Mouse (Mus musculus): ENCODE measurements at regions not wholly inside any gene's neighbourhood (a gene's known extent, or its start where the extent isn't known, plus 50 kb on each side); places are given as distances from the start of the nearest gene placed in this dataset.

DNA sequence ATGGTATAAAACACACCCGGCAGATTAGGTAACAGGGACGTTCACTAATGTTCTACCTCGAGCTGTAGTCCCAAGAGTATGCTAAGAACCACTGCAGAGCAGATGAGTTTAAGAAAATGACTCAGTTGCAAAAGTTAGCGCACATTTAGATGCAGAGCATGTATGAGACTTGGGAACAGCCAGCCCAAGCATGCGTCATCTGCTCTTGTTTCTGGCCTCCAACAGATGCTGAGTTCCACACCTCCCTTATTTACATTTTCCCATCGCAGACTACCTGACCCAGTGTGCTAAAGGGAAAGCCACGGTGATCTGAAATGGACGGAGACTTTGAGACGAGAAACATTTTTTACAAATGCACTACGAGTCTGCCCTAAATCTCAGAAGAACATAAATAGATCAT lies 327.3 kb downstream of the Gpat3 start:
- intact Hi-C loops (cut with DNase I; ENCODE audit: low total_unique reads): no loop called here
- no peak for DNase-seq

DNA sequence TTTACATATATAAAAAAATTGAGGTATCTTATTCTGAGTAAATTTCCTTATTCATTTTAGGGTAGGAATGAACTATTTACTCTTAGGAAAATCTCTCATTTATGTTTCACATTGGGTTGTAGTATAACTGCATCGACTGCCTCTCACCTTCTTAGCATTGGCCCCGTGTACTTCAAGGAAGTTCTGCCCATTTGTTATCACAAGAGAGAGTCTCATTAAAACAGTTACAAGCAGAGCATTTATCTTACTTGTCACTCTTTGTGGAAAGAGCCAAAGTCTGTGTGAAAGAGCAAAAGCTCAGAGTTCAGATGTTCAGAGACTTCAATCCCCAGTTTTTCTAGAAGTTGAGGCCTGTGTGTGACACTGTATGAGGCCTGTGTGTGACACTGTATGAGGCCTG lies 323.6 kb downstream of the Gpat3 start:
- no peak for DNase-seq
- intact Hi-C loops (cut with DNase I; ENCODE audit: low total_unique reads): no loop called here

DNA sequence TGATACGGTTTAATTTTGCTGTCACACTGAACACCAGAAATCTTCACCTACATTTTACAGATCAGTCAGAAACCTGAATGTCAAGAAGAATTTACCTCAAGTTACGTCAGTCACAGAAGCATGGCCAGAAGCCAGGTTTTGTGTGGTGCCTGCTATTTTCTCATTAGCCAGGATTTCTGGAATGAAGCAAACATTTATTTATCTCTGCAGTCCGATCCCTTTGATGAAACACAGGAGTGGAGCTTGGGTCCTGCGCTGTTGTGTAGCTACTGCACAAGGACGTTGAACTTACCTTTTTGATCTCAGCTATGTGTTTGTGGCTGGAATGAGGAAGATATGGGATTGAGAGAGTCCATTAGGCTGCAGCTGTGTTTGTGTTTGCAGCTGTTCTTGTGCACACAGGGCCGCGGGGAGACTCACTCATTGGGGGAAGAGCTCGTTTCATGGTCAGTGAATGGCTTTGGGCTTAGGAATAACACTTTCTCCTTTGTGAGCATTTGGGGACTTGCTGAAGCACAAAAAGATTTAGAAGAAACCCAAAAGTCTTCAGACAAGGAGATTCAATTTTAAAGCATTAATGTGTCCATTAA lies 318.2 kb downstream of the Gpat3 start:
- intact Hi-C loops (cut with DNase I; ENCODE audit: low total_unique reads): no loop called here

DNA sequence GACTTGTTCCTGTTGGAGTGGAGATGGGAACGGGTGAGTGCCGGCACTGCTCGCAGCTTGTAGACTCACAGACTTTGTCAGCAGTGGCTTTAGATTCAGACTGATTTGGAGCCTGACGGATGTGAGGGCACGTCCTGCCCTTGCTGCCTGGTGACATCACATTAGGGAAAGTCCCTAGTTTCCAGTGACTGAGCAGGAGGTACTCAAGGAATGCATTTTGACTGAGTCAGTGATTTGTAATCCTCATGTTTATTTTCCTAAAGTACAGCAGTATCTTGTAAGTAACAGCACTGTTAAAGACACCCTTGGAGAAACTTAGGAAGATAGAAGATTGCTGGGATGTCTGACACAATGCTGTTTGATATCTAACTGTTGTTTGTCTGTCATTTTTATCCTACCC lies 317.6 kb downstream of the Gpat3 start:
- DNase-seq: no peak
- intact Hi-C loops (cut with DNase I; ENCODE audit: low total_unique reads): no loop called here

More for the DNA sequence above, 318.2 kb downstream of the Gpat3 start:
- DNase-seq: no peak

DNA sequence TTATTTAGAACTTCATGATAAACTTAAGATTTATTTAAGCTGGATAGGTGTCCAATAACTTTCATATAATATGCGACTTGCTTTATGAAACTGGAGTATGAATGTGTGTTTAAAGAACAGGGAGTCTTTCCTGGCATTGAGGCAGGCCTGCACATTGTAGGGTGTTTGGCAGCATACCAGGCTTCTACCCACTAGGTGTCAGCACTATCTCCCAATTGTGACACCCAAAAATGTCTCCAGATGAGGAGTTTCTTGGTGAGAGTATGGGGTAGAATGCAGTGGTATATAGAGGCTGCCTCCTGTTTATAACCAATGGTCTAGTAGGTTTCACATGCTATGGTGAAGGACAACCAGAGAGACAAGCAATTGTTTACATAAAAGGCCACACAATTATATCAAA lies 311.9 kb downstream of the Gpat3 start:
- intact Hi-C loops (cut with DNase I; ENCODE audit: low total_unique reads): no loop called here
- no peak for DNase-seq

DNA sequence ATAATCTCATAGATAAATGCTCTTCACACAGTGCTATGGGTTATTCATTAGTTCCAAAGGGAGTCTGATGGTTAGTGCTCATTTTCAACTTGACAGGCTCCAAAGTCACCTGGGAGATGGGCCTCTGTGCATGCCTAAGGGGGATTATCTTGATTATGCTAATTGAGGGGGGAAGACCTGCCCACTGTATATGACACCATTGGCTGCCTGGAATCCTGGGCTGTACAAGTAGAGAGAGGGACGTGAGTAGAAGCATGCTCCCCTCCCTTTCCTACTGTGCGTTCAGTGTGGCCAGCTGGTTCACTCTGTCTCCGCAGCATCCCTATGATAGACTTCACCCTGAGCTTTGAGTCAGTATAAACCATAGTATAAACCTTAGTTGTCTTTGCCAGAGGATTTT lies 300.8 kb downstream of the Gpat3 start:
- DNase-seq: no peak
- intact Hi-C loops (cut with DNase I; ENCODE audit: low total_unique reads): no loop called here

DNA sequence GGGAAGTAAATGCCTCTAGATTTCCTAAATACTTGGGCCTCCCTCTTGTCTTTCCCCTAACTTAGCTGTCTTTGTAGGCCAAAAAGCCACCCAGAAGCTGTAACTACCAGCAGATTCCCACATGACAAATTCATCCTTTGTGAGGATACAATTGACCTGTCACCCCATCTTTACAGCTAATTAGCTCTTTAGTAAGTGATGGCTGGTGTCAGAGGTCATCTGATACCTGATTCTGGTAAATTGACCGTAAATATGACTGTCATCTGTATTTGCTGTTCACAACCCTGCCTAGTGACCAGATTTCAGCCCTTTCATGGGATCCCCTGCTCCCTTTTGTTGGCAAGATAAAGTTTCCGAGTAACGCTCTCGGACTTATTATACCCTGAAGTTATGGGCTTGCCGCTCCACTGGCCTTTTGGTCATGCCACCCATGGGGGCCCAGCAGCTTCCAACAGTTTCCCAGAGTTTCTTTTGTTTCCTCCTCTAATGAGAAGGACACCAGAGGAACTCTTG lies 279.5 kb downstream of the Gpat3 start:
- DNase-seq: no peak
- intact Hi-C loops (cut with DNase I; ENCODE audit: low total_unique reads): no loop called here

DNA sequence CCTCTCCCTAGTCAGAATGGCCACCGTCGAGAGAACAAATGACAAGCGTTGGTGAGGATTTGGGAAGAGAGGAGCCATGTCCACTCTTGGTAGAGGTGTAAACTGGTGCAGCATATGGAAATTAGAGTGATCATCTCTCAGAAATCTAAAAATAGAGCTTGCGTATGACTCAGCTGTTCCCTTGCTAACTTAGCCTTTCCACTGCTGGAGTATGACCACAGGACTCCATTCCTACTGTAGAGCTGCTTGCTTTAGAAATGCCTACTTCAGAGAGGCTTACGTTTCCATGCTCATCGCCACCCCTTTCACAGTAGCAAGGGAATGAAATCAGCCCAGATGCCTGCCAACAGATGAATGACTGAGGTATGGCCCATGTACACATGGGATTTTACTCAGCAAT lies 277.4 kb downstream of the Gpat3 start:
- intact Hi-C loops (cut with DNase I; ENCODE audit: low total_unique reads): no loop called here
- no peak for DNase-seq

DNA sequence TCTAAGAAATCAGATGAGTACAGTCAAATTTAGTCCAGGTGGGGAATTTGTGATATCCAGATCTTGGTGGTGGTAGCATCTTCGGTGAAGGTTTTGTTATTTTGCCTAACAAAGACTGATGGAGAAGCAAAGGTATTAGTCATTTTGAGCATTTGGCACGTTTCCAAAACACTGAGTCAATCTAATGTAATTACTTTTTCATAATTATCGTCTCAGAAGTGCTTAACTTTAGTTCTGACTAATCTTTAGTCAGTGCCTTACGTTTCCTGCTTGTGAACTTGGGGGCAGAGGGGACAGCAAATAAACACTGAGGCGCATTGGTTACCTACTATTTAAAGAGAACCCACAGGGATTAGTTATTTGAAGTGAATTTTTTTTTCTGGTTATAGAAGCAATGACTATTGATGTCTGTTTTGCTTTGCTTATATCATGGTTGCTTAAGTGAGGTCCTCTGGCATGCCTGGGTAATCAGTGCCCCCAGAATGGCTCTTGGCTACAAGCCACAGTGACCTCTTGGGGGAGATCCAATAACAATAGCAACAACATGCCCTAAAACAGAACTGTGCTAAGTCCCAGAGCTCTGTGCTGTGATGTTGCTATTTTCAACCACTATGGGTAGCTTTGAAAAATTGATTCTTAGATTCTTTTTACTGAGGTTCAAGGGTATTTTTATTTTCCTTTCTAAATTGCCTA lies 275.1 kb downstream of the Gpat3 start:
- intact Hi-C loops (cut with DNase I; ENCODE audit: low total_unique reads): no loop called here
- no peak for DNase-seq

DNA sequence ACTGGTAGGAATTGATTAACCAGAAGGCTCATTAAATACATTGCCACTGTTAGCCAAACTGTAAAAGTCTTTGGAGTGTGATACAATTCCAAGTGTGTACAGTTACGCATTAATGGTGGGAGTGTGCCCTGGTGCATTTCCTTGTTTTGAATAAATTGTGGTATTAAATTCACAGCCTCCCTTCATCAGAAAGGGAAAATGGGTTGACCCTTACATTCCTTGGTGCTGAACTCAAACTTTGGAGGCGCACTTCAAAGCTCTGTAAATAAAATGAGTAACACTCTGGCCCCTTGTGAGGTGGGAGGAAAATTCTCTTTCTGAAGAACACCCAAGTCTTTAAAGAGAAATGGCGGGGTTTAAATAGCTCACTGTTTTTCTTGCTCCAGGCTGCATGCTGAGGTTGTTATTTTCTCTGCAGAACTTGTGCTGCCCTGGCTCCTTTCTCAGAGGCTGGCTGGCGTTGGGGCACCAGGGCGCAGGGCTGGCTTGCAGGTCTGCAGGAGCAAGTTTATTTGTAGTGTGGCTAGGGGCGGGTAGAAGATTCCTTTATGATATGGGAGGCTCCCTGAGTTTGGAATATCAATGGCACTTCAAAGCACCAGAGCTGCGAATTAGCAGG lies 266.7 kb downstream of the Gpat3 start:
- no peak for DNase-seq
- intact Hi-C loops (cut with DNase I; ENCODE audit: low total_unique reads): no loop called here

DNA sequence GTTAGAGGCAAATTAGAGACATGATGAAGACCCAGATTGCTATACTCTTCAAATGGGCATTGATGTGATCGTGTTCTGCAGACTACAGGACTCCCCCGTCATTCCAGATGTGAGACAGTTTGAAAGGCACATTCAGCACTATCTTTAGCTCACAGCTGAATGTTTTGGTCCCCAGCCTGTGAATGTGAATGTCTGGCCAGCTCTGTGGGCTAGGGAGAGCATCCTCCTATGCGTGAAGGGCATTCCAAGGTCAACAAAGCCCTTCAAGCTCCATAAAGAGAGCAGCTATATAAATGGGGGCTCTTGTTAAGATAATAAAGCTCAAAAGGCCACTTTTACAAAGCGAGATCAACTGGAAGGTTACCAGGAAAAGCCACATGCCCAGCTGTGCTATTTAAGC lies 266.1 kb downstream of the Gpat3 start:
- intact Hi-C loops (cut with DNase I; ENCODE audit: low total_unique reads): no loop called here
- DNase-seq: no peak

DNA sequence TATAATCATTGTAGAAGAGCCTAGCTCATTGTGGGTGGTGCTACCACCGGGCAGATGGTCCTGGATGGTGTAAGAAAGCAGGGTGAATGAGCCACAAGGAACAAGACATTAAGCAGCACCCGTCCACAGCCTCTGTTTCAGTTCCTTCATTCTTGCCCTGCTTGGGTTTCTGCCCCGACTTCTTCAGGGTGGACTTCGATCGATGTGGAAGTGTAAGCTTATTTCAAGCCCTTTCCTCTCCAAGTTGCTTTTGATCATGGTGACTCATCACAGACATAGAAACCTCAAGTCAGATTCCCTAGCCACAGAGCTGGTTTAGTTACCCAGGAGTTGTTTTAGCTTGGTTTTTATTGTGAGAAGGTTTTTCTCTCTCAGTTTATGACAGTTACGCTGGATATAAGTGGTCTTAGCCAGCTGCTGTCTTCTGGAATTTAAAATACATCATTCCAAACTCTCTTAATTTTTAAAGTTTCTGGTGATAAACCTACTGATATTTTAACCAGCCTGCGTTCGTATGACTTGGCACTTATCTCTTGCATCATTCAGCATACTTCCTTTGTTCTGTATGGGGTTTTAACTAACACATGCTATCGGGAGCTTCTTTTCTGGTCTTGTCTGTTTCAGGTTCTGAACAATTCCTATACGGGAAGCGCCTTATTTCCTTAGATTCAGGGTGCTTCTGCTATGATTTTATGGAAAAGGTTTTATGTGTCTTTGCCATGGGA lies 255.6 kb downstream of the Gpat3 start:
- DNase-seq: no peak
- intact Hi-C loops (cut with DNase I; ENCODE audit: low total_unique reads): no loop called here

DNA sequence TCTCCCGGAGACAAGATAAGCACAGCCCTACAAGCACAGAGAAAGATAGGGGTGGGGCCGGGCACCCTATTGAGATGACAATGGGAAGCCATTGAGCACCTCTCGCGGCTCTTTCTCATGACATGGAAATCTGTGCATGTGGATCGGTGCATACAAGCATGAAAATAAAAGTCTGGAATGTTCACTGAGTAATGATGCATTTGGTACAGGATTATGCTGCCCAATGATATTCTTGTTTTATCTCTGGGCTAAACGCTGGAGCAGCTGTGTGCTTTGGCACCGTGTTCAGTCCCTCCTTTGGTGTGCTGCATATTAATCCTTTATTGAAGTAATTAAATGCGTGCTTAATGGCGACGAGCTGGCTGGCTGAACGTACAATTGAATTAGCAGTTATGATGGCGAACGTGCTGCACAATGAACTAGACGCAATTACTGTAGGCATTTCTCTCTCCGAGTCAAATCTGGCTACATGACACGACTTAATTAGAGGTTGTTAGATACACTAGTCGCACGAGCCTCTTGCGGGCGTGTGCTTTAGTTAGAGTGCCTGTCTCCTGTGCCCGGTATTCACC lies 245.6 kb downstream of the Gpat3 start:
- no peak for DNase-seq
- intact Hi-C loops (cut with DNase I; ENCODE audit: low total_unique reads): no loop called here

DNA sequence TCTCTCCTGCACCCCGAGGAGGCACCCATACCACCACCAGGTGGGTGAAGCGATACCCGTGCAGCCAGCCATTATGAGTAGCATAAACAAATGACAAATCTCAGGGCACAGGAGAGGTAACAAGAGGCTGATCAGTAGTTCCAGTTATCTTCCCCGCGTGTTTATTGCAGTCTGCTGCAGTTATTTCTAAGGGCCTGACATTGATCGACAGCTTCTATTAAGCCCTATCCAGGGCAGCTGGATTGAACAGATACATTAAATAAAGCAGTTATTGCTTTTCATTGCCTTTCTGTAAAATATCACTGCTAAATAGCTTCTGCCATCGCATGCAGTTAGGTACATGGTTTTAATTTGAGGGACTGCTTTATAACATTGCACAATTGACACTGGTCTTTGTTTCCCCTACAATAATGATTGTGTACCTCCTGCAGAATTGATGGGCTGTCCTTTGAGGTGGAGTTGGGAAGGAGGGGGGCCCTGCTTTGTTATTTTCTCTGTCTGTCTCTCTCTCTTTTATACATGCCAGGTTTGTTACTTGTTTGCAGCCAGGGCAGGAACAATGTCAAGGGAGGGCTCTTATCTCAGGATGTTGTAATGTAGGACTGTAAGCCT lies 245.0 kb downstream of the Gpat3 start:
- intact Hi-C loops (cut with DNase I; ENCODE audit: low total_unique reads): no loop called here
- DNase-seq: no peak

DNA sequence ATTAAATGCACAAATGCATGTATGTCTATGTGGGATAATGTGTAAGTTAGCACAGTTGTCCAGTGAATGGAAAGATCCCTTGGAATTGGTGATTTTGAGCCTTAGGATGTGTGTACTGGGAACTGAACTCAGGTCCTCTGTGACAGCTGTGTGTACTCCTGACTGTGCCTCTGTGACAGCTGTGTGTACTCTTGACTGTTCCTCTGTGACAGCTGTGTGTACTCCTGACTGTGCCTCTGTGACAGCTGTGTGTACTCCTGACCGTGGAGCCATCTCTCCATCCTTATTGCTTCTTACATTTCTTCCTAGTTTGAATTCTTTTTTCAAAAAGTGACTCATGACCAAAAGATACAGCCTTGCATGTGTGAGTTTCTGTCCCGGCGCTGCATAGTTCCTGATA lies 239.7 kb downstream of the Gpat3 start:
- intact Hi-C loops (cut with DNase I; ENCODE audit: low total_unique reads): no loop called here
- no peak for DNase-seq

DNA sequence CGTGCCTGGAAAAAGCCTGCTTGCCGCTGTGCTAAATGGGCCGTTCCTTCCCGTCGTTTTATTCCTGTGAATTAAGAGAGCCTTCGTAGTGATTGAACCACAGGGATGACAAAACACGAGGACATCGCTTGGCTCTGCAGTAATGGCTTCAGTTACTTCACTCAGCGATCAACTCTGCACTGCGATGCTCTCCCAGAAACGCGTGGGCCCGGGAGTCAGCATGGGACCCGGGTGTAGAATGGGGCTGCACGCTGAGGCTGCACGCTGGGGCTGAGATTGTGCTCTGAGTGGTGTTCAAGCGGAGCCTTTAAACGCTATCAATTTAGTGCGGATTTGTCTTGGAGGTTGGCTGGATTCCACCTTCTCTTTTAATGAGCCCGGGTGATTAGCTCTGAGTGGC lies 237.1 kb downstream of the Gpat3 start:
- DNase-seq: no peak
- intact Hi-C loops (cut with DNase I; ENCODE audit: low total_unique reads): no loop called here

DNA sequence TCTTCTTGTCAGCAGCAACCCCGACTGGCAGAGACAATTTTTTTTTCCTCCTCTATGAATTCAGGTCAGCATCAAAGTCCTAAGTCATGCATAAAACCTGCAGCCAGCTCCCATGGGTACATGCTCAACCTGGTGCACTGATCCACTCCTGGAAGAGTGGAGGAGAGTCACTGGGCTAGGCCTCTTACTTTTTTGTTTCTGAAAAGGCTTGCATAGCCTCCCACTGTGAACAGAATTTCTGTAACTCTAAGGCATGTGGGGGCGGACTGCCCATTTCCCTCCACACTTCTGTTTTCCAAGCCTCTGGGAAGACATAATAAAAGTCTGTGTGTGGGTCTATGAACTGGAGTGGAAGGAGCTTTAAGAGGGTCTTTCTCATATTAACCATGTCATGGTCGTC lies 218.8 kb downstream of the Gpat3 start:
- no peak for DNase-seq
- intact Hi-C loops (cut with DNase I; ENCODE audit: low total_unique reads): no loop called here

DNA sequence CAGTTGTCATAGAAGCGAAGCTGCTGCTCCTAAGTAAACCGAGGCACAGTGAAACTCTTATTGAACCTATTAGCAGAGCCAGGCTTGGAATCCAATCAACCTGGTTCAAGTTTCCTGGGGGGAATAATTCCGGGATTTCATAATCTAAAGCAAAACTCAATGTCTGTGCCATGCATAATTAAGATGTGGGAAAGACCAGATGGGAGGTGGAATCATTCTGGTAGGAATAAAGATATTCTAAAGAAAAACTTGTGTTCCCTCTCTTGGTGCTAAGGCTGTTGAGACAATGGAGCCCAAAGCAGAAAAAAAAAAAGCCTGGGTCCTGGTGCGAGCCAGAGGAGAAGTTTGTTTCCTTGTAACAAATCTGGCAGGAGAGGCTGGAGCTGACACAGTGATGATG lies 217.7 kb downstream of the Gpat3 start:
- intact Hi-C loops (cut with DNase I; ENCODE audit: low total_unique reads): no loop called here
- DNase-seq: no peak

DNA sequence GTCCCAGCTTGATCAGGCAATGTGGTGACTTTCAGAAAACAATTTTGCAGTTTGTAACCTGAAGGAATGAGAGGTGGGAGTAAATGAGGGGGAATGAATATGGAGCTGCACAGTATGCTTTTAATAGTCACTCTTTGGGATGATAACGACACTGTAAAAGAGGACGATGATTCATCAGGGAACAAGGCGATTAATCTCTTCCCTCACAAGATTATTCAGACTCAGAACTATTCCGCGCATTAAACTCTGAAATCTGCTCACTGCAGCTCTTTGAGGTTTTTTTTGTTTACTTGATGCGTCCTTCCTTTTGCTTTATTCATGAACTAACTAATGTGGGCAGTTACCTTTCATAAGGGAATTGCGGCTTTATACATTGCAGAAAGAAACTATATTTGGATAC lies 206.1 kb downstream of the Gpat3 start:
- intact Hi-C loops (cut with DNase I; ENCODE audit: low total_unique reads): no loop called here
- DNase-seq: no peak

DNA sequence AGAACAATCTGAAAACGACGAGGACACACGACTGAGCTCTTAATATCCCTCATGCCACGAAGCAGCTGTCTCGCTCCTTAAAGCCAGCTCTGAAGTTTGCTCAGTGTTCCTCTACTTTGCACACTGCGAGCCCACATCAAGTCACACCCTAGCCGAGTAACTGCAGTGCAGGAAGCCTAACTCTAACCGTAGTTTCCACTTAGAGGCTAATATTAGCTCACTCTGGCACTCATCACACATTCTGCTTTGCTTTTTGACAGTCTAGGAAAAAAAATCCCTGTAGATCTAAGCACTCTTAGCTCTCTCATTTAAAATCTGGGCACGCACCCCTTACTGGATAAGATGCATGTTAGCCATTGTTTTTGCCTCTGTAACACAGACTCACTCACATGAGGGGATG lies 195.0 kb downstream of the Gpat3 start:
- no peak for DNase-seq
- intact Hi-C loops (cut with DNase I; ENCODE audit: low total_unique reads): no loop called here
